Mouse (Mus musculus) cortical plate, adult 2 months (tissue): ENCODE measurements at regions not wholly inside any gene's neighbourhood (a gene's known extent, or its start where the extent isn't known, plus 50 kb on each side); places are given as distances from the start of the nearest gene placed in this dataset.

Experiments used
- CTCF ChIP-seq: fragments of 200-500 bp; IDR thresholded peaks from 2 replicates; pipeline ENCODE4 v1.5.1; 2011; ENCODE audit warnings: mild to moderate bottlenecking, control low read depth, low read length; ENCODE audit not compliant: insufficient read depth; ENCODE audit errors: extremely low read depth
- POLR2A ChIP-seq: fragments of 200-500 bp; IDR thresholded peaks from 2 replicates; pipeline ENCODE4 v1.6.1; 2011; ENCODE audit warnings: mild to moderate bottlenecking, low read length, control low read depth; ENCODE audit not compliant: insufficient read depth; ENCODE audit errors: extremely low read depth

DNA sequence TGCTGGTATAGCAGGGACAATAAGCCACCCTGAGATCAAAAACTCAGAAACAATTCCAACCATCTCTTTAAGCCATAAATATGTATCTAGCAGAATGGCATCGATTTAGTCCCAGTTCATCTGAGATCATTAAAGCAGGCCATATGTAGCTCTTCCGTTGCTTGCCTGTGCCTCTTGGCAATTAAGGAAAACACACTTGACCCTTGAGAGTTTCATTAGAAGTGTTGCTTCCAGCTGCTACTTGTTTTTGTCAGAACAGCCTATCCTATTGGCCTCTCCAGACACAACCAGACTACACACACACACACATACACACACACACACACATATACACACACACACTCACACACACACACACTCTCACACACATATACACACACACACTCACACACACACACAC lies 71.5 kb upstream of the Actbl2 start:
- TF ChIP-seq POLR2A (no peak), CTCF (no peak)
